Mouse (Mus musculus): Measurements from ENCODE around the gene Prl3d1. TPM values are rescaled to one million over a fixed set of nuclear protein-coding genes. Genes with fewer than 3 reads are reported as not detected.
"Not testable (repeated sequence)": the region's sequence is repeated elsewhere in the genome, so short reads cannot be mapped to it uniquely, and the experiment has no call there.

Gene Prl3d1
- not detected in 2 replicates for polyA plus RNA-seq (2016; fragmentation: Nextera tagmentation; extraction: Ambion mirVana)

DNA sequence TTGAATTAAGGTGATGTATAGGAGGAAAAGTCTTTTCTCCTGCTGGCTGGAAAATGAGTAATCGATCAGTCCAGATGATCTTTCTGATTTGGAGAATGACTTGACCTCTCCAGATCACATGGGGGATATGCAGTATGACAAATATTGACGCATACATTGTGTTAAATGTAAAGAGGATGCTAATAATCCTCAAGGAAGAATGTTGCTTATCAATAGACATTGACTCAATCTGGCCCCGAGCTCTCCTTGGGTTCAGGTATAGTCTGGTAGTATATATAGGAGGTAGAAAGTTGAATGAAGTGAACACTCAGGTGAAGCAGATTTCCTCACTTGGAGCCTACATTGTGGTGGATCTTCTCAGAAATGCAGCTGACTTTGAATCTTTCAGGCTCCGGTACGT lies at the start of gene Prl3d1:
TSS of gene Prl3d1 (plus strand) at position 301 of the 400 bp plus-strand sequence.
- not testable (repeated sequence) for H3K27ac ChIP-seq (replicated peaks); H3K4me3 ChIP-seq; DNase-seq (ENCODE audit: low spot score); H3K9me3 ChIP-seq; H3K36me3 ChIP-seq (replicated peaks); H3K27me3 ChIP-seq (replicated peaks; ENCODE audit: low read depth, poor library complexity, severe bottlenecking); H3K4me1 ChIP-seq
- 92% methylated on average over 5 of the region's 5 CpGs for WGBS

GRCm38 (mm10) chr13:27057270-27057669 lies 36.7 kb upstream of the Prl3d1 start, which contains the start of gene Prl:
Gene Prl (plus strand): TSS chr13:27057570.
- no peak within 1 kb of the TSS for H3K27ac ChIP-seq (replicated peaks)
- 82% methylated on average over 1 of the region's 1 CpGs for WGBS
- H3K4me1 ChIP-seq = no peaks in the 10 kb centered on the region
- no peak within 1 kb of the TSS for H3K4me3 ChIP-seq
- DNase-seq (ENCODE audit: low spot score) = no peak
- no peaks in the 10 kb centered on the region for H3K9me3 ChIP-seq
- H3K36me3 ChIP-seq (replicated peaks) = no peaks in the 10 kb centered on the region
- H3K27me3 ChIP-seq (replicated peaks; ENCODE audit: low read depth, poor library complexity, severe bottlenecking) = no peaks in the 10 kb centered on the region

GRCm38 (mm10) chr13:27059177-27059576 lies 34.8 kb upstream of the Prl3d1 start:
- H3K27ac ChIP-seq (replicated peaks) = no peak overlapping the region
- no peaks in the 10 kb centered on the region for H3K4me1 ChIP-seq
- whole genome bisulfite sequencing = 93% methylated on average over 7 of the region's 7 CpGs
- H3K36me3 ChIP-seq (replicated peaks) = no peaks in the 10 kb centered on the region
- H3K9me3 ChIP-seq = no peaks in the 10 kb centered on the region
- H3K4me3 ChIP-seq = no peak overlapping the region
- no peak for DNase-seq (ENCODE audit: low spot score)
- no peaks in the 10 kb centered on the region for H3K27me3 ChIP-seq (replicated peaks; ENCODE audit: low read depth, poor library complexity, severe bottlenecking)

DNA sequence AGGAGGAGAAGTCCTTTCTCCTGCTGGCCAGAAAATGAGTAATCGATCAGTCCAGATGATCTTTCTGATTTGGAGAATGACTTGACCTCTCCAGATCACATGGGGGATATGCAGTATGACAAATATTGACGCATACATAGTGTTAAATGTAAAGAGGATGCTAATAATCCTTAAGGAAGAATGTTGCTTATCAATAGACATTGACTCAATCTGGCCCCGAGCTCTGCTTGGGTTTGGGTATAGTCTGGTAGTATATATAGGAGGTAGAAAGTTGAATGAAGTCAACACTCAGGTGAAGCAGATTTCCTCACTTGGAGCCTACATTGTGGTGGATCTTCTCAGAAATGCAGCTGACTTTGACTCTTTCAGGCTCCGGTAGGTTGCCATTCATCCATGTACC lies 27.4 kb downstream of the Prl3d1 start, which contains the start of gene Prl3d2:
TSS of gene Prl3d2 (plus strand) at position 301 of the 400 bp plus-strand sequence.
- DNase-seq (ENCODE audit: low spot score); H3K4me3 ChIP-seq; H3K9me3 ChIP-seq; H3K4me1 ChIP-seq; H3K27me3 ChIP-seq (replicated peaks; ENCODE audit: low read depth, poor library complexity, severe bottlenecking); H3K36me3 ChIP-seq (replicated peaks); H3K27ac ChIP-seq (replicated peaks): not testable (repeated sequence)
- 89% methylated on average over 4 of the region's 4 CpGs for WGBS

DNA sequence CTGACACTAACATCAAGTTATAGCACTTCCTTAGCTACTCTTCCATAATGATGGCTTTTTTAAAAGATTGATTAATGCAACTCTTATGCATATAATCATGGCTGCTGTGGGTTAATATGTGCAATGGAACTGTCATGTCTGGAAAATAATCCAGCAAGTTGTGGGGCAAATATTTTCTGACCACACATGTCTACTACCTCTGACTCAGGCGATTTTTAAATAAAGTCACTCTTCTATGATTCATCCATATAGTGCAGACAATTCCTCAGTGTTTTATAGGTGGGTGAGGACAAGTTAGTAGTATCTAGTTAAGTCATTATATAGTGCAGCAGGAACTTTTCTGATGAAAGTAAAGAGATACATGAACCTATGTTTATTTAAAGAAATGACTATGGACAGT lies 54.3 kb downstream of the Prl3d1 start:
- Histone ChIP-seq H3K36me3 (replicated peaks) (no peaks in the 10 kb centered on the region), H3K27me3 (replicated peaks; ENCODE audit: low read depth, poor library complexity, severe bottlenecking) (no peaks in the 10 kb centered on the region), H3K4me1 (no peaks in the 10 kb centered on the region), H3K9me3 (no peaks in the 10 kb centered on the region), H3K27ac (replicated peaks) (no peak overlapping the region), H3K4me3 (no peak overlapping the region)
- WGBS = 77% methylated on average over 1 of the region's 1 CpGs
- DNase-seq (ENCODE audit: low spot score) = no peak

Other genes with a start within 250 kb of the Prl3d1 start
- not detected in 2 replicates for gene Prl, start 36.6 kb upstream of the Prl3d1 start, polyA plus RNA-seq (2016; fragmentation: Nextera tagmentation; extraction: Ambion mirVana)
- gene Prl3d2, start 27.5 kb downstream of the Prl3d1 start, polyA plus RNA-seq (2016; fragmentation: Nextera tagmentation; extraction: Ambion mirVana) = not detected in 2 replicates
- gene Prl3d3, start 62.6 kb downstream of the Prl3d1 start, polyA plus RNA-seq (2016; fragmentation: Nextera tagmentation; extraction: Ambion mirVana) = not detected in 2 replicates
- gene Prl3c1, start 102.5 kb downstream of the Prl3d1 start, polyA plus RNA-seq (2016; fragmentation: Nextera tagmentation; extraction: Ambion mirVana) = not detected in 2 replicates
- 1.5 and 2.2 TPM in 2 replicates for gene Prl3b1, start 147.7 kb downstream of the Prl3d1 start, polyA plus RNA-seq (2016; fragmentation: Nextera tagmentation; extraction: Ambion mirVana)
- not detected in 2 replicates for gene Prl3a1, start 165.2 kb downstream of the Prl3d1 start, polyA plus RNA-seq (2016; fragmentation: Nextera tagmentation; extraction: Ambion mirVana)
- not detected in 2 replicates for gene Prl6a1, start 218.4 kb downstream of the Prl3d1 start, polyA plus RNA-seq (2016; fragmentation: Nextera tagmentation; extraction: Ambion mirVana)

Data from embryonic facial prominence, embryonic 10.5 days (tissue).